Mouse (Mus musculus): Measurements from ENCODE around the gene Slc7a5.

GRCm38 (mm10) chr8:121954981-121955555, 47.6 kb upstream of the Slc7a5 start:
- no peak for TF ChIP-seq EP300 (IDR thresholded peaks at IDR 0.05; ENCODE audit: insufficient read depth, low read depth, low read length)
- TF ChIP-seq CTCF (IDR thresholded peaks at IDR 0.05; ENCODE audit: low read depth, low read length), result no peak
